Mouse (Mus musculus): ENCODE data around the gene Amdhd1. TPM values are rescaled to one million over a fixed set of nuclear protein-coding genes. Genes with fewer than 3 reads are reported as not detected.
A peak's percentile ranks its signal among the peaks of the same experiment; 100 is the strongest.
"Not testable (repeated sequence)": the region's sequence is repeated elsewhere in the genome, so short reads cannot be mapped to it uniquely, and the experiment has no call there.

The Amdhd1 gene
- not detected in 2 replicates for total RNA-seq (2015)
- total RNA-seq (2017) = 0.37 TPM in 1 of 2 replicates, not detected in the other

- peak; percentile 97 for ATAC-seq (ENCODE audit: poor library complexity, severe bottlenecking)
Observed at GRCm38 (mm10) chr10:93539775-93540430, at the start of gene Amdhd1. TSS of gene Amdhd1 (minus strand) at chr10:93540033.

DNA sequence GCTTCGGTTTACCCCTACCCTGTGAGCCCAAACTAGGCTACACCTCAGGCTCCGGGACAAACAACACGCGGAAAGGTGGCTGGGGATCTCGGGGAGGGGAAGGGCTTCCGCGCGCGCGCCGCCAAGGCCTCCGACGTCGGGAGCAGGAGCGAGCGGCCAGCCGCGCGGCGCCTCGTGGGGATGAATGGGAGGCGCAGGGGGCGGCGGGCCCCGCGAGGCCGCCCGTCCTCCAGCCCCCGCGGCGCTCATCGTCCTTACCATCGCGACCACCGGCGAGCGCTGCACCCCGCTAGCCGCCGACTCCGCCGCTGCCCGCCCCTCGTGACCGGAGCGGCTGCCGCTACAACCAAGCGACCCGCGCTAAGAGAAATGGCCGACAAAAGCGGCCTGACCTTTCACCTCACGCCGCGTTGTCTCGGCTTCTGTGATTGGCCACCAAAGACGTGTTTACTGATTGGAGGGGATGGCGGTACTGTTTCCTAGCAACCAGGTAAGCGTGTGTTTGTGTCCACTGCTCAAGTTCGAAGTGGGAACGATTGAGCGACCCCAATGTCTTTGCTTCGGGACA, 49.5 kb upstream of the Amdhd1 start, which contains the start of gene Snrpf:
Snrpf (minus strand) TSS at position 426 of the 568 bp plus-strand sequence.
- peak; percentile 93 for ATAC-seq (ENCODE audit: poor library complexity, severe bottlenecking)

GRCm38 (mm10) chr10:93588796-93589195, 49.0 kb upstream of the Amdhd1 start:
- ATAC-seq (ENCODE audit: poor library complexity, severe bottlenecking) = no peak

DNA sequence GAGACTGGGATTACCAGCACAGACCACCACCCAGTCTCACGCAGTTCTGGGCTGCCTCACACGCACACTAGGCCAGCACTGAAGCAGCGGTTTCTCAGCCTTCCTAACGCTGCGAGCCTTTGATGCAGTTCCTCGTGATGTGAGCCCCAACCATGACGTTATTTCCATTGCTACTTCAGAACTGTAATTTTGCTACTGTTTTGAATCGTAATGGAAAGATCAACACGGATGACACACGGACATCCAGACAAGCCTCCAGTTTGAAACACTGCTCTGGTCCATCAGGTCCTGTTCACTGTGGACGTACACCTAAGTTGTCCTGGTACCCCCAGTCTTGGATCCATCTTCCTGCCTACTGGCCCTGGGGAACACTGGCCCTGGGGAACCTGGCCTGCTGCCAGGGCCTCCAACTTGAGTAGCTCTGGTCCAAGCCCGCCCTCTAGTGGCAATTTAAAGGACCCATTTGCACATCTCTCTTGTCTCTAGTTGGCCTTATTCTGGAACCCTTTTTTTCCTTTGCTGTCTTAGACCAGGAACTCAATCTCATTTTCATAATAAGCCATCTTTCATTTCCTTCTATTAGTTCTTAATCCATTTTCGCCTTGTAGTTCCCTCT, 37.5 kb upstream of the Amdhd1 start:
- ATAC-seq (ENCODE audit: poor library complexity, severe bottlenecking) = peak; percentile 90

- peak; percentile 56; the same call in 1 of the 2 replicates for ATAC-seq (ENCODE audit: poor library complexity, severe bottlenecking)
Observed at GRCm38 (mm10) chr10:93575960-93576359, 36.1 kb upstream of the Amdhd1 start.

- no peak for ATAC-seq (ENCODE audit: poor library complexity, severe bottlenecking)
Observed at GRCm38 (mm10) chr10:93574966-93575365, 35.1 kb upstream of the Amdhd1 start.

GRCm38 (mm10) chr10:93572209-93572608, 32.4 kb upstream of the Amdhd1 start:
- ATAC-seq (ENCODE audit: poor library complexity, severe bottlenecking) = no peak

- ATAC-seq (ENCODE audit: poor library complexity, severe bottlenecking) = no peak
Observed at GRCm38 (mm10) chr10:93568671-93569070, 28.8 kb upstream of the Amdhd1 start.

GRCm38 (mm10) chr10:93567841-93568566, 28.2 kb upstream of the Amdhd1 start:
- ATAC-seq (ENCODE audit: poor library complexity, severe bottlenecking) = no peak

- ATAC-seq (ENCODE audit: poor library complexity, severe bottlenecking) = peak; percentile 68
Observed at GRCm38 (mm10) chr10:93567066-93567465, 27.2 kb upstream of the Amdhd1 start.

DNA sequence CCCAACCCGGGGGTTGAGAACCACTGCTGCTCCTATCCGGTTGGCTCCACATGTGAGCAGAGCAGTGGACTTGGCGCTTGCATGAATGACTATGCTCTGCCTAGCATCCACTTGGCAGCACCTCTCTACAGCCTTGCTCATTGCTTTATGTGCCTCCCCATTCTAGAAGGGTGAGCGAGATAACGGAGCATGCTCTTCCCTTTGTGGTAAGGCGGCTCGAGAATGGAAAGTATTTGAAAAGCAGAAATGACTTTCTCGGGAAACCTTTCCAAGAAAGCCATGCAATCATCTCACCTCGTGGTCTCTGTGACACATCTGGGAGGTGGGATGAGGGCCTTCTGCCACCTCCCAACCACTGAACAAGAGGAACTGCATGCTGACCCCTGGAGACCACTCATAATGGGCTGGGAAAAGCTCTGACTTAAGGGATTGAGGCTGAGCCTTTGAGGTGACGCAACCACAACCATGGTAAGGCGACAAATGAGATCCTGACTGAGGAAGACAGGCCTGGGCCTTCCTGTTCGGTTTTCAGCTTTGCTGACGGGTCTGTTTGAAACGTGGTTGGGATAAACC, 24.8 kb upstream of the Amdhd1 start:
- ATAC-seq (ENCODE audit: poor library complexity, severe bottlenecking) = peak; percentile 63

- no peak for ATAC-seq (ENCODE audit: poor library complexity, severe bottlenecking)
Observed at GRCm38 (mm10) chr10:93559786-93560185, 20.0 kb upstream of the Amdhd1 start.

DNA sequence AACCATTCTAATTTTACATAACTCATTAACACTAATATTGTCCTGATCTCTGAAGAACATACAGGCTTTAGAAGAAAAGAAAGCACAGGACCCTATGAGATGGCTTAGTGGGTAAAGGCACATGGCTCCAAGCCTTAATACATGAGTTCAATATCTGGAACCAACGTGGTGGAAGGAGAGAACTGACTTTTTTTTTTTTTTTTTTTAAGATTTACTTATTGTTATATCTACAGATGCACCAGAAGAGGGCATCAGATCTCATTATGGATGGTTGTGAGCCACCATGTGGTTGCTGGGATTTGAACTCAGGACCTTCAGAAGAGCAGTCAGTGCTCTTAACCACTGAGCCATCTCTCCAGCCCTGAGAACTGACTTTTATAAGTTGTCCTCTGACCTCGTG, 18.1 kb upstream of the Amdhd1 start:
- ATAC-seq (ENCODE audit: poor library complexity, severe bottlenecking) = not testable (repeated sequence)

DNA sequence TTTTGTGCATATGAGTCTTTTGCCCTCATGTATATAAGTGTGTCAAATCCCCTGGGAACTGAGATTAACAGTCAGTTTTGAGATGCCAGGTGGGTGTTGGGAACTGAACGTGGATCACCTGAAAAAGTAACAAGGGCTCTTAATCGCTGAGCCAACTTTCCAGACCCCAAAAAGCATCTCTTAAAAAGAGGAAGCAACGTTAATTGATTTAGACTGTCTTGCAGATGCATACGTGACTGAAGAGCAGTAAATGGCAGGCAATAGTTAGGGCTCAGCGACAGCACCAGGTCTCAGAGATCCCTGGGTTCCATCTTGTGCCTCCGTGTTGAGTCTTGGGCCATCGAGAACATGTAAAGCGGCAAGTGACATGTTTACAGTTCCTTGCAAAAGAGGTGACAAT, 12.8 kb upstream of the Amdhd1 start:
- ATAC-seq (ENCODE audit: poor library complexity, severe bottlenecking) = no peak

GRCm38 (mm10) chr10:93549821-93550220, 10.0 kb upstream of the Amdhd1 start:
- ATAC-seq (ENCODE audit: poor library complexity, severe bottlenecking) = no peak

- ATAC-seq (ENCODE audit: poor library complexity, severe bottlenecking) = peak; percentile 97
Observed at GRCm38 (mm10) chr10:93548991-93549390, 9.2 kb upstream of the Amdhd1 start.

DNA sequence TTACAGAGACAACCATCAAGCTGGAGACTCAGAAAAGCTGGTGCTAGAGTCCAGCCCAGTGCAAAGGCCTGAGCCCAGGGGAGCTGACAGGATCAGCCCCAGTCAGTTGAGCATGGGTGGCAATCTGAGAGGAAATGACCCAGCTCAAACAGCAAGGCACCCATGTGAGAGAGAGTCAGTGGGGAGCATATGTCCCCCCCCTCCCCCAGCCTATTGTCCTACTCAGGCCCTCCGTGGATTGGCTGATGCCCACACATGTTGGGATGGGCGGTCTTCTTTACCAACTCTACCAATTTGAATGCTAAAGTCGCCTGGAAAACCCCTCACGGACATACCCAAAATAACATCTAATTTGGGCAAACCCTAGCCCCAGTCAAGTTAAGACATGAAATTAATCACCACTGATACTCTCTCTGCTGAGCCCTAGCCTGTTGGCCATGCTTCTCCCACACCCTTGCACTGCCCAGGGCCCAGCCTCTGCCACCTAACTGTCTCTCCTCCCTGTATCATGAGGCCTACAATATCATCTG, 8.0 kb upstream of the Amdhd1 start:
- no peak for ATAC-seq (ENCODE audit: poor library complexity, severe bottlenecking)

GRCm38 (mm10) chr10:93544172-93544571, 4.3 kb upstream of the Amdhd1 start:
- ATAC-seq (ENCODE audit: poor library complexity, severe bottlenecking) = no peak

GRCm38 (mm10) chr10:93543176-93543575, 3.3 kb upstream of the Amdhd1 start:
- ATAC-seq (ENCODE audit: poor library complexity, severe bottlenecking) = no peak

DNA sequence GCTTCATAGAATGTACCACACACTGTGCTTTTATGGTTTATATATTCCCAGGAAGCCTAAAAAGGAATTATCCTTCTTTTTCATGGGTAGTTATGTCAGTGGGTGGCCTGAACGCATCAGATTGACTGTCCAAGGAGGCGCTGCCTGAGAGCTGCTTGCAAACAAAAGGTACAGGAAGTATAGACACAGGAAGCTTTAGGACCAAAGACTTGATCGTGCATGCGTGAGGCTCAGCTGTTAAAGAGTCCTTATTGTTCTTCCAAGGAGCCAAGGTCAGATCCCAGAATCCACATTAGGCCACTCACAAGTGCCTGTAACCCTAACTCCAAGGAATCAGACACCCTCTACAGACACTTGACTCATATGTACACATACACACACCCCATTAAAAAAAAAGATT, 2.5 kb upstream of the Amdhd1 start:
- ATAC-seq (ENCODE audit: poor library complexity, severe bottlenecking) = no peak

DNA sequence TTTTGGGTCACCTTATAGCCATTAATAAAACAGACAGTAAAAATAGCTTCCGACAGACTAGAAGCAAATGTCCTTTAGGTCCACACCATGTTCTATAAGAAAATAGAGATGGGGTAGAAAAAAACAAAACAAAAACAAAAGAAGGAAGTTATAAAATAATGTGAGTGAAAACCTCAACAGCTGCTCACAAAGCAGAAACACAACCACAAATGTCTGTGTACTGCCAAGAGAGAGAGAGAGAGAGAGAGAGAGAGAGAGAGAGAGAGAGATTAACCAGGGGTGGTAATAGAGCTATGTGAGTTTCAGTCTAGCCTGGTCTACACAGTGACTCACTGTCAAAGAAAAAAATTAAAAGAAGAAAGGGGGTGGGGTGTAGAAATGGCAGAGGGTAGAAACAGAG, 1.8 kb upstream of the Amdhd1 start:
- ATAC-seq (ENCODE audit: poor library complexity, severe bottlenecking) = no peak
